Mouse (Mus musculus) heart, postnatal 25 days (tissue): ENCODE data around the gene Fam214a. TPM values are rescaled to one million over a fixed set of nuclear protein-coding genes. Genes with fewer than 3 reads are reported as not detected.

Experiments
- DNase-seq: peaks from one replicate; pipeline ENCODE4 v3.0.0; 2022; ENCODE audit warnings: low spot score
- intact Hi-C: fragments of 180-260 bp; cut with DNase I; formaldehyde crosslinking; loops from one replicate; pipeline ENCODE4 v1.15.1; 2025
- total RNA-seq, 2 experiments: library from RNA; stranded (reverse); gene quantifications; 2 replicates each; pipeline ENCODE4 v1.2.3; 2021

Fam214a gene
- total RNA-seq, 2 experiments from 2014 or later: 25.2 to 28.8 TPM

DNA sequence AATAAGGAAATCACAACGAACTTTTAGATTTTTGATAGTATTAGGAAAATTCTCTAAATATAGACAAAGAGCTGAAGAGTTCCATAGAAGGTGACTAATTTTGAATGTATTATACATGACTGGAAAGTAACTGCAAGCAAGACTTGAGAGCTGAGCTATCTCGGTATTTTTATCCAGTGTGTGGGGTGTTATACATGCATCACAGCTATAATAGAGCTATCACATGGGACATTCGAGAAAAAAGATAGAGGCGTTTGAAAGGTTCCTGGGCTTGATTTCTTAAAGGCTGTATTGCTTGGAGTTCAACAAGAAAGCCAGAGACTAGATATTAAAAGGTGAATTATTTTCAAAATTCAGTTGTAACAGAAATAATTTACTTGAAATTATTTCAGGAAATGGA is 99.2 kb downstream of the Fam214a start:
- DNase-seq: no peak
- intact Hi-C loops: loop anchor here (5.0 kb wide), 1 partner anchor 150 kb away; no protein-coding TSS in a partner anchor

- DNase-seq: no peak
- intact Hi-C loops: no loop called here
Measured at GRCm38 (mm10) chr9:75055046-75055445, 102.4 kb downstream of the Fam214a start.

GRCm38 (mm10) chr9:75064678-75065331 is 112.1 kb downstream of the Fam214a start:
- intact Hi-C loops: no loop called here
- no peak for DNase-seq

DNA sequence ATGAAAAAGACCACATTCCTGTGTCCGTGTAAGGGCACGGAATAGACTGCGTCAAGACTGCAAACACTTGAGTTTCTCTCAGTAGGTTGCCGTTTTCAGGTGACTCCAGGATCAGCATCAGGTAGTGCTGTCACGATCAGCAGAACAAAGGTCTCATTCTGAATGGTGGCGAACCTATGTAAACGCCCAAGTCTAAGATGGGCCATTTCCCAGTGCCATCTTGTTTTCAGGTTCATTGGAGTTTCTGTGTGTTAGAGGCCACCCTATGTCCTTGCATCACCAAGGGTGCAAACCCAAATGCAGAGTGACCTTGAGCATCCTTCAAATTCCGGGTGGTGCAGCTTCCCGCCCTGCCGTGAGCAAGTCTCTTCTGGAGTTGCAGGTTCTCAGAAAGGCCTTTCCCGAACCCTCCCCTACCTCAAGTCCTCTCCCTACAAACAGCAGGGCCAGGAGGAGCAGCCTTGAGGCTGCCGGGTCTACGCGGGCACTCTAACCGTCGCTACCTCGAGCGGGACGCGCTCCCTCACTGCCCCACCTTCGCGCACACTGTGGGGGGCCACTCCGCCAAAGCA is 117.9 kb downstream of the Fam214a start, which contains the start of gene Myo5a:
TSS of gene Myo5a (plus strand) at position 559 of the 572 bp plus-strand sequence.
- no peak for DNase-seq
- intact Hi-C loops: no loop called here

DNA sequence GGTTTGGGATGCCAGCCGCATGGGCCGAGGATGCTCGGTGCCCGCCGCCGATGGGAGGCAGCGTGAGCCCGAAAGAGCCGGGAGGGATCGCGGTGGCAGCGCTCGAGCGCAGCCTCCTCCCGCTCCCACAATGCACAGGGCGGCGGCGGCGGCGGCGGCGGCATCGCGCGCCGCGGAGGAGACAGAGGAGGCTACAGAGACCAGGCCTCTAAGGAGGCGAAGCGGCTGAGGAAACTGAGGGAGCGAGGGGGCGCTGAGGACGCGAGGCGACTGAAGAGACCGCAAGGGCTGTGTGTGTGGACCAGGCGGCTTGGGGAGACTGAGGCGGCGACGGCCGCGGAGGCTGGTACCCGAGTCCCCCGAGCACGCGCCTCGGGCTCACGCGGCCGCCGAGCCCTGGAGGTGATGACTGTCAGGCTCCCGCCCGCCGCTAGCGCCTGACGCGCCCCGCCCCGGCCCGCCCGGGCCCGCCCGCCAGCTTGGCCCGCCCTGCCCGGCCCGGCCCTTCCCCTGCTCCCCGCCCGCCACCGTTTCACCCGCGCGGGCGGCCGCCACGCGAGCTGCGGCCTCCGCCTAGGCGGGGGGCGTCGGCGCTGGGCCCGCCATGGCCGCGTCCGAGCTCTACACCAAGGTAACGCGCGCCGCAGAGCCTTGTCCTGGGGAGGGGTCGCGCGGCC is 118.5 kb downstream of the Fam214a start:
- intact Hi-C loops: no loop called here

GRCm38 (mm10) chr9:75071706-75072192 is 119.1 kb downstream of the Fam214a start:
- no peak for DNase-seq
- intact Hi-C loops: no loop called here

More for the DNA sequence above, 118.5 kb downstream of the Fam214a start:
- peak; percentile 65 for DNase-seq

DNA sequence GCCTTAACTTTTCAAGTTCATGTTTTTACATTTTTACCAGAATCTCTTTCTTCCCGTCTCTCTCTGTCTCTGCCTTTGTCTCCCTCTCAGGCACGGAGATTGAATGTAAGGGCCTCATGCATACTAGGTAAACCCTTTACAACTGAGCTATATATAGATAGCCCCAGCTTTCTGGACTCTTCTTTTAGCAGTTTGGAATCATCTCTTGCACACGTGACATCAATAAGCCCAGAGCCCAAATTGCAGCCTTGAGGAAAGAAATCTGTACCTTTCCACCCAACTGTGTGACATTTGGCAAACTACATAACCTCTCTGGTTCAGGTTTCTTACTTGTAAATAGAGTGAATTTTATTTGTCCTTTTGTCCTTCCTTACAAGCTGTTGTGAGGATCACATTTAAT is 119.7 kb downstream of the Fam214a start:
- intact Hi-C loops: no loop called here
- no peak for DNase-seq

GRCm38 (mm10) chr9:75077191-75077590 is 124.5 kb downstream of the Fam214a start:
- no peak for DNase-seq
- intact Hi-C loops: no loop called here

Other genes with a start within 250 kb of the Fam214a start
- gene Onecut1, start 91.0 kb upstream of the Fam214a start, total RNA-seq: not detected
- gene Arpp19, start 84.7 kb downstream of the Fam214a start, total RNA-seq: 100 to 1,000 TPM; 147 to 158 TPM
- 10 to 100 TPM; 11.0 to 11.7 TPM for gene Myo5a, start 118.1 kb downstream of the Fam214a start, total RNA-seq